Mouse (Mus musculus): ENCODE measurements at regions not wholly inside any gene's neighbourhood (a gene's known extent, or its start where the extent isn't known, plus 50 kb on each side); places are given as distances from the start of the nearest gene placed in this dataset.
"Not testable (repeated sequence)": the region's sequence is repeated elsewhere in the genome, so short reads cannot be mapped to it uniquely, and the experiment has no call there.

- ATAC-seq (ENCODE audit: insufficient read depth, low FRiP score): no peak
- H3K36me3 ChIP-seq (ENCODE audit: control insufficient read depth, insufficient read depth, low read length): no peaks in the 10 kb centered on the region
- no peak overlapping the region for H3K9ac ChIP-seq (ENCODE audit: low read length)
- no peak overlapping the region for H3K27ac ChIP-seq (ENCODE audit: low read length)
- no peak overlapping the region for H3K4me2 ChIP-seq (ENCODE audit: low read depth, low read length)
- H3K9me3 ChIP-seq (replicated peaks; ENCODE audit: control insufficient read depth, low read length): peaks cover 8% of the 10 kb centered on the region; the same call in 1 of the 2 replicates
- no peaks in the 10 kb centered on the region for H3K4me1 ChIP-seq (ENCODE audit: control insufficient read depth, insufficient read depth, low read length)
- WGBS: 82% methylated on average over 7 of the region's 7 CpGs
- H3K4me3 ChIP-seq (replicated peaks; ENCODE audit: low read length): no peak overlapping the region
- no peaks in the 10 kb centered on the region for H3K27me3 ChIP-seq (ENCODE audit: control insufficient read depth, insufficient read depth, low read length)
These were observed 63.6 kb downstream of the Cd2 start for GRCm38 (mm10) chr3:101224091-101224490.

GRCm38 (mm10) chr3:101219897-101220296 is 67.8 kb downstream of the Cd2 start:
- 98% methylated on average over 2 of the region's 2 CpGs for WGBS

GRCm38 (mm10) chr3:101216711-101217110 is 71.0 kb downstream of the Cd2 start:
- no peaks in the 10 kb centered on the region for H3K36me3 ChIP-seq (ENCODE audit: control insufficient read depth, insufficient read depth, low read length)
- WGBS: 85% methylated on average over 13 of the region's 13 CpGs
- no peak overlapping the region for H3K27ac ChIP-seq (ENCODE audit: low read length)
- no peaks in the 10 kb centered on the region for H3K27me3 ChIP-seq (ENCODE audit: control insufficient read depth, insufficient read depth, low read length)
- peaks cover 8% of the 10 kb centered on the region; the same call in 1 of the 2 replicates for H3K9me3 ChIP-seq (replicated peaks; ENCODE audit: control insufficient read depth, low read length)
- no peak overlapping the region for H3K4me3 ChIP-seq (replicated peaks; ENCODE audit: low read length)
- ATAC-seq (ENCODE audit: insufficient read depth, low FRiP score): no peak
- no peak overlapping the region for H3K4me2 ChIP-seq (ENCODE audit: low read depth, low read length)
- no peak overlapping the region for H3K9ac ChIP-seq (ENCODE audit: low read length)
- H3K4me1 ChIP-seq (ENCODE audit: control insufficient read depth, insufficient read depth, low read length): peaks cover 15% of the 10 kb centered on the region

More at GRCm38 (mm10) chr3:101219897-101220296, 67.8 kb downstream of the Cd2 start:
- Histone ChIP-seq H3K9ac (ENCODE audit: low read length) (no peak overlapping the region), H3K27me3 (ENCODE audit: control insufficient read depth, insufficient read depth, low read length) (no peaks in the 10 kb centered on the region), H3K9me3 (replicated peaks; ENCODE audit: control insufficient read depth, low read length) (peaks cover 8% of the 10 kb centered on the region; the same call in 1 of the 2 replicates), H3K4me3 (replicated peaks; ENCODE audit: low read length) (no peak overlapping the region), H3K36me3 (ENCODE audit: control insufficient read depth, insufficient read depth, low read length) (no peaks in the 10 kb centered on the region), H3K4me1 (ENCODE audit: control insufficient read depth, insufficient read depth, low read length) (no peaks in the 10 kb centered on the region), H3K27ac (ENCODE audit: low read length) (no peak overlapping the region), H3K4me2 (ENCODE audit: low read depth, low read length) (no peak overlapping the region)
- no peak for ATAC-seq (ENCODE audit: insufficient read depth, low FRiP score)

- H3K4me2 ChIP-seq (ENCODE audit: low read depth, low read length): no peak overlapping the region
- H3K9ac ChIP-seq (ENCODE audit: low read length): no peak overlapping the region
- H3K4me3 ChIP-seq (replicated peaks; ENCODE audit: low read length): no peak overlapping the region
- peaks cover 15% of the 10 kb centered on the region for H3K4me1 ChIP-seq (ENCODE audit: control insufficient read depth, insufficient read depth, low read length)
- H3K27ac ChIP-seq (ENCODE audit: low read length): no peak overlapping the region
- WGBS: 49% methylated on average over 4 of the region's 4 CpGs
- no peaks in the 10 kb centered on the region for H3K9me3 ChIP-seq (replicated peaks; ENCODE audit: control insufficient read depth, low read length)
- H3K27me3 ChIP-seq (ENCODE audit: control insufficient read depth, insufficient read depth, low read length): no peaks in the 10 kb centered on the region
- H3K36me3 ChIP-seq (ENCODE audit: control insufficient read depth, insufficient read depth, low read length): no peaks in the 10 kb centered on the region
- ATAC-seq (ENCODE audit: insufficient read depth, low FRiP score): no peak
These were observed 74.6 kb downstream of the Cd2 start for GRCm38 (mm10) chr3:101213212-101213562.

- peak overlapping the region; percentile 54; the same call in 1 of the 2 replicates for H3K9ac ChIP-seq (ENCODE audit: low read length)
- 15% methylated on average over 12 of the region's 12 CpGs for WGBS
- peaks cover 15% of the 10 kb centered on the region for H3K4me1 ChIP-seq (ENCODE audit: control insufficient read depth, insufficient read depth, low read length)
These were observed 75.1 kb downstream of the Cd2 start for GRCm38 (mm10) chr3:101212403-101213211.

GRCm38 (mm10) chr3:101211936-101212335 is 75.8 kb downstream of the Cd2 start:
- Histone ChIP-seq H3K27me3 (ENCODE audit: control insufficient read depth, insufficient read depth, low read length) (no peaks in the 10 kb centered on the region), H3K4me2 (ENCODE audit: low read depth, low read length) (no peak overlapping the region), H3K4me3 (replicated peaks; ENCODE audit: low read length) (no peak overlapping the region), H3K36me3 (ENCODE audit: control insufficient read depth, insufficient read depth, low read length) (no peaks in the 10 kb centered on the region), H3K4me1 (ENCODE audit: control insufficient read depth, insufficient read depth, low read length) (peaks cover 15% of the 10 kb centered on the region), H3K27ac (ENCODE audit: low read length) (peak overlapping the region; percentile 78; the same call in 1 of the 2 replicates), H3K9ac (ENCODE audit: low read length) (no peak overlapping the region), H3K9me3 (replicated peaks; ENCODE audit: control insufficient read depth, low read length) (no peaks in the 10 kb centered on the region)
- 40% methylated on average over 4 of the region's 4 CpGs for WGBS
- ATAC-seq (ENCODE audit: insufficient read depth, low FRiP score): peak; percentile 64; the same call in 1 of the 2 replicates

More at GRCm38 (mm10) chr3:101212403-101213211, 75.1 kb downstream of the Cd2 start:
- Histone ChIP-seq H3K36me3 (ENCODE audit: control insufficient read depth, insufficient read depth, low read length) (no peaks in the 10 kb centered on the region), H3K4me3 (replicated peaks; ENCODE audit: low read length) (no peak overlapping the region), H3K4me2 (ENCODE audit: low read depth, low read length) (no peak overlapping the region), H3K27me3 (ENCODE audit: control insufficient read depth, insufficient read depth, low read length) (no peaks in the 10 kb centered on the region), H3K27ac (ENCODE audit: low read length) (peak overlapping the region; percentile 78), H3K9me3 (replicated peaks; ENCODE audit: control insufficient read depth, low read length) (no peaks in the 10 kb centered on the region)
- peak; percentile 54; the same call in 1 of the 2 replicates for ATAC-seq (ENCODE audit: insufficient read depth, low FRiP score)

GRCm38 (mm10) chr3:101209546-101209945 is 78.2 kb downstream of the Cd2 start:
- H3K9me3 ChIP-seq (replicated peaks; ENCODE audit: control insufficient read depth, low read length): no peaks in the 10 kb centered on the region
- no peak for ATAC-seq (ENCODE audit: insufficient read depth, low FRiP score)
- no peak overlapping the region for H3K9ac ChIP-seq (ENCODE audit: low read length)
- no peaks in the 10 kb centered on the region for H3K27me3 ChIP-seq (ENCODE audit: control insufficient read depth, insufficient read depth, low read length)
- WGBS: 71% methylated on average over 7 of the region's 7 CpGs
- peaks cover 15% of the 10 kb centered on the region for H3K4me1 ChIP-seq (ENCODE audit: control insufficient read depth, insufficient read depth, low read length)
- H3K4me3 ChIP-seq (replicated peaks; ENCODE audit: low read length): no peak overlapping the region
- H3K27ac ChIP-seq (ENCODE audit: low read length): no peak overlapping the region
- no peaks in the 10 kb centered on the region for H3K36me3 ChIP-seq (ENCODE audit: control insufficient read depth, insufficient read depth, low read length)
- no peak overlapping the region for H3K4me2 ChIP-seq (ENCODE audit: low read depth, low read length)

- no peak for ATAC-seq (ENCODE audit: insufficient read depth, low FRiP score)
- no peaks in the 10 kb centered on the region for H3K27me3 ChIP-seq (ENCODE audit: control insufficient read depth, insufficient read depth, low read length)
- no peak overlapping the region for H3K4me2 ChIP-seq (ENCODE audit: low read depth, low read length)
- H3K9me3 ChIP-seq (replicated peaks; ENCODE audit: control insufficient read depth, low read length): no peaks in the 10 kb centered on the region
- whole genome bisulfite sequencing: 86% methylated on average over 12 of the region's 12 CpGs
- no peak overlapping the region for H3K4me3 ChIP-seq (replicated peaks; ENCODE audit: low read length)
- peaks cover 15% of the 10 kb centered on the region for H3K4me1 ChIP-seq (ENCODE audit: control insufficient read depth, insufficient read depth, low read length)
- H3K9ac ChIP-seq (ENCODE audit: low read length): no peak overlapping the region
- no peak overlapping the region for H3K27ac ChIP-seq (ENCODE audit: low read length)
- H3K36me3 ChIP-seq (ENCODE audit: control insufficient read depth, insufficient read depth, low read length): no peaks in the 10 kb centered on the region
These were observed 79.0 kb downstream of the Cd2 start for GRCm38 (mm10) chr3:101208751-101209150.

- H3K9me3 ChIP-seq (replicated peaks; ENCODE audit: control insufficient read depth, low read length); H3K4me1 ChIP-seq (ENCODE audit: control insufficient read depth, insufficient read depth, low read length); ATAC-seq (ENCODE audit: insufficient read depth, low FRiP score); H3K36me3 ChIP-seq (ENCODE audit: control insufficient read depth, insufficient read depth, low read length); H3K27me3 ChIP-seq (ENCODE audit: control insufficient read depth, insufficient read depth, low read length); H3K4me3 ChIP-seq (replicated peaks; ENCODE audit: low read length); H3K27ac ChIP-seq (ENCODE audit: low read length); H3K9ac ChIP-seq (ENCODE audit: low read length); H3K4me2 ChIP-seq (ENCODE audit: low read depth, low read length): not testable (repeated sequence)
- 95% methylated on average over 13 of the region's 13 CpGs for WGBS
These were observed 81.6 kb downstream of the Cd2 start for GRCm38 (mm10) chr3:101206172-101206571.

Data from stomach, embryonic 16.5 days (tissue).